Mouse (Mus musculus): Measurements from ENCODE around the gene Eva1a.

Eva1a gene

GRCm38 (mm10) chr6:82040834-82041487 lies at the start of gene Eva1a:
Gene Eva1a (plus strand): TSS chr6:82041043.
- DNase-seq, result no peak

GRCm38 (mm10) chr6:82012392-82012791 lies 28.5 kb upstream of the Eva1a start:
- DNase-seq, result no peak

GRCm38 (mm10) chr6:82021074-82021473 lies 19.8 kb upstream of the Eva1a start:
- DNase-seq, result no peak

- DNase-seq, result no peak
These were observed 19.3 kb upstream of the Eva1a start for GRCm38 (mm10) chr6:82021494-82021893.

- DNase-seq, result peak; percentile 71 to 80
These were observed 11.0 kb upstream of the Eva1a start for GRCm38 (mm10) chr6:82029611-82030510.

- no peak for DNase-seq
These were observed 10.3 kb upstream of the Eva1a start for GRCm38 (mm10) chr6:82030511-82030884.

GRCm38 (mm10) chr6:82037211-82037610 lies 3.6 kb upstream of the Eva1a start:
- DNase-seq, result no peak

- DNase-seq, result no peak
These were observed 1.6 kb upstream of the Eva1a start for GRCm38 (mm10) chr6:82039193-82039592.

- DNase-seq, result peak; percentile 56 to 79
These were observed 875 bp upstream of the Eva1a start for GRCm38 (mm10) chr6:82039968-82040367.

GRCm38 (mm10) chr6:82041488-82042295 lies 849 bp downstream of the Eva1a start:
- DNase-seq, result peak; percentile 68 to 75

GRCm38 (mm10) chr6:82042296-82043125 lies 1.7 kb downstream of the Eva1a start:
- peak; percentile 63 to 69 for DNase-seq

- no peak for DNase-seq
These were observed 2.8 kb downstream of the Eva1a start for GRCm38 (mm10) chr6:82043634-82044033.

GRCm38 (mm10) chr6:82044509-82044908 lies 3.7 kb downstream of the Eva1a start:
- DNase-seq, result no peak

- no peak for DNase-seq
These were observed 7.1 kb downstream of the Eva1a start for GRCm38 (mm10) chr6:82047977-82048376.

- no peak for DNase-seq
These were observed 9.4 kb downstream of the Eva1a start for GRCm38 (mm10) chr6:82050201-82050600.

- no peak for DNase-seq
These were observed 10.7 kb downstream of the Eva1a start for GRCm38 (mm10) chr6:82051569-82051968.

- no peak for DNase-seq
These were observed 11.3 kb downstream of the Eva1a start for GRCm38 (mm10) chr6:82052047-82052725.

- DNase-seq, result no peak
These were observed 11.9 kb downstream of the Eva1a start for GRCm38 (mm10) chr6:82052726-82053118.

- DNase-seq, result no peak
These were observed 14.0 kb downstream of the Eva1a start for GRCm38 (mm10) chr6:82054854-82055253.

GRCm38 (mm10) chr6:82059896-82060295 lies 19.1 kb downstream of the Eva1a start:
- DNase-seq, result no peak

GRCm38 (mm10) chr6:82065230-82065629 lies 24.4 kb downstream of the Eva1a start:
- DNase-seq, result no peak
